Mouse (Mus musculus) liver, embryonic 14.5 days (tissue): ENCODE measurements around the gene Spata2. TPM values are rescaled to one million over a fixed set of nuclear protein-coding genes. Genes with fewer than 3 reads are reported as not detected.

Source experiments
- ATAC-seq: fragments of 200-750 bp; cut with Nextera tagmentation; 2 replicates; pipeline ENCODE4 v1.8.0; 2017; ENCODE audit warnings: moderate number of reproducible peaks, mild to moderate bottlenecking, moderate library complexity; ENCODE audit not compliant: insufficient read depth
- DNase-seq, 3 experiments: peaks; one replicate each; pipeline ENCODE4 v3.0.0-alpha.2; 2012 to 2013; ENCODE audit warnings: low read depth in 3 of 3, low spot score in 3 of 3
- H3K27ac ChIP-seq: fragments of 300-500 bp; sonication (generic); 2 replicates; pipeline ENCODE4 v1.5.1; 2014; ENCODE audit warnings: moderate library complexity, mild to moderate bottlenecking, control low read depth, inconsistent platforms
- H3K27me3 ChIP-seq: fragments of 300-500 bp; sonication (generic); 2 replicates; pipeline ENCODE4 v1.6.1; 2014; ENCODE audit warnings: mild to moderate bottlenecking, low read length, moderate library complexity; ENCODE audit not compliant: control insufficient read depth, insufficient read depth
- H3K36me3 ChIP-seq: fragments of 300-500 bp; sonication (generic); replicated peaks from 2 replicates; pipeline ENCODE4 v1.6.1; 2014; ENCODE audit warnings: low read depth; ENCODE audit not compliant: control insufficient read depth, insufficient read depth
- H3K4me1 ChIP-seq, 2 experiments: fragments of 200-500 bp in 1 of 2; fragments of 300-500 bp in 1 of 2; sonication (generic) in 1 of 2; replicated peaks; 2 replicates each; pipeline ENCODE4 v1.6.1; 2012 to 2014; ENCODE audit warnings: antibody characterized with exemption in 1 of 2, inconsistent platforms in 1 of 2, low read length in 1 of 2; ENCODE audit not compliant: control insufficient read depth in 2 of 2, insufficient read depth in 2 of 2
- H3K4me2 ChIP-seq: fragments of 300-500 bp; sonication (generic); 2 replicates; pipeline ENCODE4 v1.6.1; 2014; ENCODE audit warnings: low read depth, mild to moderate bottlenecking, control low read depth, moderate library complexity
- H3K4me3 ChIP-seq, 2 experiments: fragments of 200-500 bp in 1 of 2; fragments of 300-500 bp in 1 of 2; sonication (generic) in 1 of 2; 2 replicates each; pipeline ENCODE4 v1.5.1; 2012 to 2014; ENCODE audit warnings: low read depth in 2 of 2, low read length in 2 of 2, mild to moderate bottlenecking in 2 of 2, control low read depth in 1 of 2, inconsistent platforms in 1 of 2, moderate library complexity in 1 of 2; ENCODE audit not compliant: insufficient read depth in 1 of 2
- H3K9ac ChIP-seq: fragments of 300-500 bp; sonication (generic); replicated peaks from 2 replicates; pipeline ENCODE4 v1.6.1; 2014; ENCODE audit warnings: mild to moderate bottlenecking, control low read depth, moderate library complexity
- H3K9me3 ChIP-seq: fragments of 300-500 bp; sonication (generic); 2 replicates; pipeline ENCODE4 v1.6.1; 2016; ENCODE audit warnings: low read length, mixed read lengths; ENCODE audit not compliant: control insufficient read depth
- CTCF ChIP-seq: IDR thresholded peaks from 2 replicates; pipeline ENCODE4 v1.5.1; 2016; ENCODE audit warnings: antibody characterized with exemption, low read depth, control low read depth
- EP300 ChIP-seq: IDR thresholded peaks from 2 replicates; pipeline ENCODE4 v1.6.1; 2016; ENCODE audit warnings: antibody characterized with exemption, low read depth
- WGBS: fragments of 180-500 bp; shearing (Covaris S2); extraction: QIAGEN DNeasy Blood & Tissue Kit; methylation state at CpG from one replicate; pipeline ENCODE4 v1.1.7; 2014; ENCODE audit not compliant: insufficient replicate concordance; 5-methylcytosine and 5-hydroxymethylcytosine counted together
- polyA plus RNA-seq, 2 experiments: library from polyadenylated mRNA; depleted of rRNA in 1 of 2; stranded (reverse) in 1 of 2; unstranded in 1 of 2; fragments of >200 nt; fragmentation: Nextera tagmentation in 1 of 2; extraction: Ambion mirVana in 1 of 2; gene quantifications; 2 replicates each; pipeline versions ENCODE4 v1.2.1 to v1.2.3; 2012 to 2014

The Spata2 gene
- polyA plus RNA-seq, 2 experiments, result 6.8 to 7.6 TPM

- TF ChIP-seq EP300 (no peak), CTCF (no peak)
- no peak overlapping the region for H3K27ac ChIP-seq
- WGBS, result 76% methylated on average over 5 of the region's 5 CpGs
- no peak overlapping the region for H3K4me2 ChIP-seq
- H3K27me3 ChIP-seq, result no peaks in the 10 kb centered on the region
- H3K4me1 ChIP-seq, result no peaks in the 10 kb centered on the region
- H3K4me3 ChIP-seq, result no peak overlapping the region
- DNase-seq, result no peak
- peaks cover 21% of the 10 kb centered on the region for H3K36me3 ChIP-seq
- no peak for ATAC-seq
- no peaks in the 10 kb centered on the region for H3K9me3 ChIP-seq
- H3K9ac ChIP-seq, result no peak overlapping the region
Observed at GRCm38 (mm10) chr2:167475596-167475995, 17.1 kb downstream of the Spata2 start.

GRCm38 (mm10) chr2:167474218-167474617, 18.5 kb downstream of the Spata2 start:
- Histone ChIP-seq H3K36me3 (peaks cover 30% of the 10 kb centered on the region), H3K4me1 (no peaks in the 10 kb centered on the region)

GRCm38 (mm10) chr2:167471585-167471984, 21.1 kb downstream of the Spata2 start:
- Histone ChIP-seq H3K9me3 (no peaks in the 10 kb centered on the region), H3K9ac (no peak overlapping the region), H3K27me3 (no peaks in the 10 kb centered on the region), H3K36me3 (peaks cover 34% of the 10 kb centered on the region), H3K27ac (no peak overlapping the region), H3K4me2 (no peak overlapping the region), H3K4me3 (no peak overlapping the region), H3K4me1 (no peaks in the 10 kb centered on the region)
- TF ChIP-seq EP300, result no peak
- no peak for TF ChIP-seq CTCF
- WGBS, result 79% methylated on average over 6 of the region's 6 CpGs
- ATAC-seq (no peak), DNase-seq (no peak)

More at GRCm38 (mm10) chr2:167474218-167474617, 18.5 kb downstream of the Spata2 start:
- no peaks in the 10 kb centered on the region for H3K27me3 ChIP-seq
- H3K27ac ChIP-seq, result no peak overlapping the region
- H3K9ac ChIP-seq, result no peak overlapping the region
- H3K4me2 ChIP-seq, result no peak overlapping the region
- ATAC-seq, result no peak
- no peak for DNase-seq
- H3K4me3 ChIP-seq, result no peak overlapping the region
- no peaks in the 10 kb centered on the region for H3K9me3 ChIP-seq
- TF ChIP-seq CTCF (no peak), EP300 (no peak)
- WGBS, result 81% methylated on average over 6 of the region's 6 CpGs

- Histone ChIP-seq H3K9ac (no peak overlapping the region), H3K4me3 (no peak overlapping the region), H3K4me2 (no peak overlapping the region), H3K9me3 (no peaks in the 10 kb centered on the region), H3K4me1 (no peaks in the 10 kb centered on the region), H3K36me3 (peaks cover 39% of the 10 kb centered on the region), H3K27me3 (no peaks in the 10 kb centered on the region), H3K27ac (no peak overlapping the region)
- 86% methylated on average over 3 of the region's 3 CpGs for WGBS
- ATAC-seq (no peak), DNase-seq (no peak)
- TF ChIP-seq CTCF (no peak), EP300 (no peak)
Observed at GRCm38 (mm10) chr2:167470611-167471010, 22.1 kb downstream of the Spata2 start.

- no peaks in the 10 kb centered on the region for H3K9me3 ChIP-seq
- no peak overlapping the region for H3K9ac ChIP-seq
- WGBS, result 85% methylated on average over 6 of the region's 6 CpGs
- no peak for TF ChIP-seq EP300
- peak; percentile 60 for TF ChIP-seq CTCF
- DNase-seq (no peak), ATAC-seq (no peak)
- H3K4me2 ChIP-seq, result no peak overlapping the region
- no peaks in the 10 kb centered on the region for H3K27me3 ChIP-seq
- H3K4me3 ChIP-seq, result no peak overlapping the region
- H3K4me1 ChIP-seq, result no peaks in the 10 kb centered on the region
- H3K27ac ChIP-seq, result no peak overlapping the region
- peaks cover 39% of the 10 kb centered on the region for H3K36me3 ChIP-seq
Observed at GRCm38 (mm10) chr2:167468444-167468843, 24.2 kb downstream of the Spata2 start.
